Mouse (Mus musculus) macrophage (primary cell): ENCODE measurements around the gene Rpl3. TPM values are rescaled to one million over a fixed set of nuclear protein-coding genes. Genes with fewer than 3 reads are reported as not detected.

ENCODE experiments used
- H3K27ac ChIP-seq: fragments of 350-480 bp; formaldehyde crosslinking; 2 replicates; pipeline ENCODE4 v1.9.0; 2021
- H3K36me3 ChIP-seq: fragments of 350-480 bp; formaldehyde crosslinking; 2 replicates; pipeline ENCODE4 v1.9.0; 2021; ENCODE audit errors: inconsistent target
- H3K4me3 ChIP-seq: fragments of 350-480 bp; formaldehyde crosslinking; 2 replicates; pipeline ENCODE4 v1.9.0; 2021; ENCODE audit errors: inconsistent target
- H3K79me2 ChIP-seq: fragments of 350-480 bp; formaldehyde crosslinking; 2 replicates; pipeline ENCODE4 v1.9.0; 2021; ENCODE audit errors: inconsistent target
- WGBS: methylation state at CpG from one replicate; pipeline ENCODE4 v1.1.7; 2026; ENCODE audit warnings: inconsistent platforms; ENCODE audit not compliant: missing documents; 5-methylcytosine and 5-hydroxymethylcytosine counted together
- polyA plus RNA-seq: library from polyadenylated mRNA; stranded (reverse); fragments of 250-400 nt; gene quantifications from 3 replicates; pipeline ENCODE4 v1.2.4, GENCODE M21; 2018; ENCODE audit warnings: inconsistent platforms

Rpl3 gene
- polyA plus RNA-seq, 1 experiment from 2014 or later = 633 TPM

DNA sequence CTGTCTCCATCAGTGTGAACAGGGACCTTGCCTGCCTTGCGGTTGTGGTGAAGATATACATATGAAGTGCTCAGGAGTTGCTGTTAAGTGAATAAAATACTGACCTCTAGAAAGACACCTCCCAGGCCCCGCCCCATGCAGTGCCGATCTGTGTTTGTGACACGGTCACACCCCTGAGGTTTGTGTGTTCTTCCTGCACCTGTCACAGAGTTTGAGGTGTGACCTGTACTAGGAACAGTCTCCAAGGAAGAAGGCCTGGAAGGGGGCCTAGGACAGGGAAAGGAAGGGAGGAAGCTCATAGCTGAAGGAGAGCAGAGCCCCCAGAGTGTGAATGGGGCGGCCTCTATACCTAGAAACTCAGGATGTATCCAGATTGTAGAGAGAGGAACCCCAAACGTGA is 10.8 kb upstream of the Rpl3 start:
- 87% methylated on average over 6 of the region's 6 CpGs for WGBS
- H3K27ac ChIP-seq = peak overlapping the region; percentile 96

GRCm38 (mm10) chr15:80101503-80101902 is 9.8 kb upstream of the Rpl3 start:
- Histone ChIP-seq H3K36me3 (no peaks in the 10 kb centered on the region), H3K4me3 (no peak overlapping the region), H3K27ac (peak overlapping the region; percentile 99), H3K79me2 (peaks cover 79% of the 10 kb centered on the region)
- WGBS = 89% methylated on average over 5 of the region's 6 CpGs

More for the DNA sequence above, 10.8 kb upstream of the Rpl3 start:
- Histone ChIP-seq H3K79me2 (peaks cover 81% of the 10 kb centered on the region), H3K4me3 (no peak overlapping the region), H3K36me3 (no peaks in the 10 kb centered on the region)

- no peaks in the 10 kb centered on the region for H3K36me3 ChIP-seq
- H3K27ac ChIP-seq = peak overlapping the region; percentile 99
- 45% methylated on average over 10 of the region's 10 CpGs for WGBS
- no peak overlapping the region for H3K4me3 ChIP-seq
- H3K79me2 ChIP-seq = peaks cover 79% of the 10 kb centered on the region
Observed at GRCm38 (mm10) chr15:80100871-80101270, 9.2 kb upstream of the Rpl3 start.

DNA sequence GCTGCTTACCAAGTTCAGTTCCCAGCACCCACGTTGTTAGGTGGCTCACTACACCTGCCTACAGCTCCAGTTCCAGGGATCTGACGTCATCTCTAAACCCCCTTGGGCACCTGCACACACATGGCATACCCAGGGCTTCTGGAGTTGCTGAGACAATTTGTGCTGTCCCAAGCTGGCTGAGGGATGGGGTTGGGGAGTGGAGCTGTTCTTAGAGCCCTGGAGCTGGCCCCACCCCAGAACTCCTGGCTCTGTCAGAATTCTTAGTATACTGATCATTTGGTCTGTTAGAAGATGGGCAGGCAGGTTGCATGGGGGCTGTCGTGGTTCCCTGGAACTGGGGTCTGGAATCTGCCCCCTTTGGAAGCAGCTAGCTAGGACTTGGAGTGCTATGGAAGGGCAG is 8.5 kb upstream of the Rpl3 start:
- Histone ChIP-seq H3K79me2 (peaks cover 86% of the 10 kb centered on the region), H3K4me3 (no peak overlapping the region), H3K27ac (peak overlapping the region; percentile 99), H3K36me3 (no peaks in the 10 kb centered on the region)
- WGBS = 87% methylated on average over 3 of the region's 3 CpGs

- WGBS = 72% methylated on average over 3 of the region's 3 CpGs
- Histone ChIP-seq H3K4me3 (no peak overlapping the region), H3K36me3 (no peaks in the 10 kb centered on the region), H3K27ac (peak overlapping the region; percentile 99), H3K79me2 (peaks cover 88% of the 10 kb centered on the region)
Observed at GRCm38 (mm10) chr15:80099477-80099876, 7.8 kb upstream of the Rpl3 start.

DNA sequence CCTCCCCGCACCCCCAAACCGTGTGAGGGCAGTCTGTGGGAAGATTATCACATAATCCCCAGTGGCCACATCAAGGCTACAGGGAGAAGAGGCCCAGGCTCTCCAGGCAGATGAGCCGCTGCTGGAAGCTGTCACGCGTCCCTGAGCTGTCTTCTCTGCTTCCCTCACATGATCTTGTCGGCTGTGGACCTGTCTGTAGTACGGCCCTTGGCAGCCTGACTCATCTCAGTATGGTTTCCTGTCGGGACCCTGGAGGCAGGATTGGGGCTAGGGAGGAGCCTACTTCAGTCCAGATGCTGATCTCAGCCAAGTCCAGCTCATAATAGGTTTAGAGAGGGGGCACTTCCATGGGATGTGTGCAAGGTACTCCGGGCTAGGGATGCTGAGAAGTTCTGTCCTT is 7.1 kb upstream of the Rpl3 start:
- H3K4me3 ChIP-seq = peak overlapping the region; percentile 22
- peak overlapping the region; percentile 99 for H3K27ac ChIP-seq
- peaks cover 88% of the 10 kb centered on the region for H3K79me2 ChIP-seq
- 19% methylated on average over 9 of the region's 9 CpGs for WGBS
- H3K36me3 ChIP-seq = no peaks in the 10 kb centered on the region

- Histone ChIP-seq H3K4me3 (peak overlapping the region; percentile 22), H3K36me3 (no peaks in the 10 kb centered on the region), H3K79me2 (peaks cover 88% of the 10 kb centered on the region), H3K27ac (peak overlapping the region; percentile 99)
- WGBS = 77% methylated on average over 7 of the region's 8 CpGs
Observed at GRCm38 (mm10) chr15:80097999-80098461, 6.4 kb upstream of the Rpl3 start.

GRCm38 (mm10) chr15:80096946-80097881 is 5.5 kb upstream of the Rpl3 start:
- Histone ChIP-seq H3K36me3 (no peaks in the 10 kb centered on the region), H3K27ac (peak overlapping the region; percentile 99), H3K79me2 (peaks cover 88% of the 10 kb centered on the region), H3K4me3 (peak overlapping the region; percentile 22)
- WGBS = 5% methylated on average over 14 of the region's 20 CpGs

GRCm38 (mm10) chr15:80096406-80096805 is 4.7 kb upstream of the Rpl3 start:
- H3K79me2 ChIP-seq = peaks cover 88% of the 10 kb centered on the region
- H3K4me3 ChIP-seq = peak overlapping the region; percentile 22
- H3K27ac ChIP-seq = peak overlapping the region; percentile 99
- H3K36me3 ChIP-seq = no peaks in the 10 kb centered on the region
- 91% methylated on average over 8 of the region's 10 CpGs for WGBS

DNA sequence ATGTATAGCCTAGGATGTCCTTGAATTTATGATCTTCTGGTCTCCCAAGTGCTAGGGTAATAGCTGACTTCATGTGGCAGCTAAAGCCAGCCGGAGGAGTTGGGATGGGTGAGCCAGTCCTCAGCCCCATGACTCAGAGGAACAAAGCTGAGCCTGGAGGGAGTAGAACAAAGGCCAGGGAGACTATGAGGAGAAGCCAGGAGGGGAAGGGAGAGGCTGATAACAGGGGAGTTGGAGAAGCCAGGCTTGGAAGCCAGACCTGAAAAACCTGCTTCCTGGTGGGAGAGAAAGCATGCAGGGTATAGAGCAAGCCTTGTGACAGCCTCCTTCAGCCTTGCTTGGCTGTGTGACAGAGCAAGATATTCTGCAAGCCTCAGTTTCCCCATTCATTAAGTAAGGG is 3.9 kb upstream of the Rpl3 start:
- Histone ChIP-seq H3K36me3 (no peaks in the 10 kb centered on the region), H3K4me3 (no peak overlapping the region), H3K79me2 (peaks cover 85% of the 10 kb centered on the region), H3K27ac (peak overlapping the region; percentile 99)
- WGBS = 75% methylated on average over 1 of the region's 1 CpGs

DNA sequence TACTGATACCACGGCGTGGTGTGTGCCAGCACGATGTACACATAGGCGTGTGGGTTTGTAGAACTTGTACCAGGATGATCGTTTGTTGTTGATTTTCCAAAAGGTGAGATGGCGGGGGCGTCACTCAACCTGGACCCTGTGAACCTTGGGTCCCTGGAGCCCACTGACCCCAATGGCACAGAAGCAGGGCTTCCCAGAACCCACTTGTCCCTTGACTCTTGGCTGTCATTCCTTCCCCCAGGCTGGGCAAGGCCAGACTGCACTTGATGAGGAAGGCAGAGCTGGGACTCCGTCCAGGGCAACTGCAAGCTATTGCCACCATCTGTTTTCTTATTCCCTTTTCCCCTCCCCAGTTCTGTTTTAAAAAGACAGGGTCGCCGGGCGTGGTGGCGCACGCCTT is 2.5 kb upstream of the Rpl3 start:
- no peak overlapping the region for H3K27ac ChIP-seq
- 96% methylated on average over 10 of the region's 13 CpGs for WGBS

GRCm38 (mm10) chr15:80092599-80092998 is 931 bp upstream of the Rpl3 start:
- Histone ChIP-seq H3K79me2 (peaks cover 78% of the 10 kb centered on the region), H3K27ac (peak overlapping the region; percentile 72), H3K36me3 (no peaks in the 10 kb centered on the region), H3K4me3 (peak overlapping the region; percentile 67)
- 59% methylated on average over 8 of the region's 8 CpGs for WGBS

More for the DNA sequence above, 2.5 kb upstream of the Rpl3 start:
- Histone ChIP-seq H3K4me3 (no peak overlapping the region), H3K36me3 (no peaks in the 10 kb centered on the region), H3K79me2 (peaks cover 84% of the 10 kb centered on the region)

GRCm38 (mm10) chr15:80092041-80092441 is 373 bp upstream of the Rpl3 start:
- no peaks in the 10 kb centered on the region for H3K36me3 ChIP-seq
- WGBS = 87% methylated on average over 7 of the region's 7 CpGs
- peak overlapping the region; percentile 67 for H3K4me3 ChIP-seq
- peaks cover 75% of the 10 kb centered on the region for H3K79me2 ChIP-seq
- H3K27ac ChIP-seq = peak overlapping the region; percentile 72

- WGBS = 6% methylated on average over 17 of the region's 17 CpGs
- H3K27ac ChIP-seq = peak overlapping the region; percentile 82
Observed at GRCm38 (mm10) chr15:80090741-80091120, 937 bp downstream of the Rpl3 start.

GRCm38 (mm10) chr15:80090155-80090554 is 1.5 kb downstream of the Rpl3 start:
- 89% methylated on average over 11 of the region's 11 CpGs for WGBS
- H3K79me2 ChIP-seq = peaks cover 56% of the 10 kb centered on the region
- peak overlapping the region; percentile 68; the same call in 1 of the 2 replicates for H3K4me3 ChIP-seq
- peak overlapping the region; percentile 82 for H3K27ac ChIP-seq
- no peaks in the 10 kb centered on the region for H3K36me3 ChIP-seq

More at GRCm38 (mm10) chr15:80090741-80091120, 937 bp downstream of the Rpl3 start:
- H3K4me3 ChIP-seq = peak overlapping the region; percentile 68
- peaks cover 61% of the 10 kb centered on the region for H3K79me2 ChIP-seq
- H3K36me3 ChIP-seq = no peaks in the 10 kb centered on the region
